Mouse (Mus musculus) small intestine, adult 2 months (tissue): ENCODE results near the gene E130311K13Rik. TPM values are rescaled to one million over a fixed set of nuclear protein-coding genes. Genes with fewer than 3 reads are reported as not detected.

ENCODE experiments used
- H3K27ac ChIP-seq: fragments of 200-500 bp; 2 replicates; pipeline ENCODE4 v1.5.1; 2012; ENCODE audit warnings: low read depth, low read length, control low read depth, inconsistent platforms; ENCODE audit not compliant: insufficient read depth
- H3K27me3 ChIP-seq: fragments of 200-500 bp; 2 replicates; pipeline ENCODE4 v1.6.1; 2012; ENCODE audit warnings: mild to moderate bottlenecking, moderate library complexity, low read length, inconsistent platforms; ENCODE audit not compliant: control insufficient read depth, insufficient read depth
- H3K36me3 ChIP-seq: fragments of 200-500 bp; 2 replicates; pipeline ENCODE4 v1.6.1; 2012; ENCODE audit warnings: mild to moderate bottlenecking, low read length, control low read depth, inconsistent platforms; ENCODE audit not compliant: control insufficient read depth, insufficient read depth
- H3K4me1 ChIP-seq: fragments of 200-500 bp; 2 replicates; pipeline ENCODE4 v1.6.1; 2012; ENCODE audit warnings: low read length, inconsistent platforms, mixed read lengths; ENCODE audit not compliant: control insufficient read depth, insufficient read depth, insufficient read length
- H3K4me3 ChIP-seq: fragments of 200-500 bp; 2 replicates; pipeline ENCODE4 v1.5.1; 2012; ENCODE audit warnings: low read depth, mild to moderate bottlenecking, control low read depth, inconsistent platforms, low read length, moderate library complexity
- CTCF ChIP-seq: fragments of 200-500 bp; IDR thresholded peaks from 2 replicates; pipeline ENCODE4 v1.5.1; 2012; ENCODE audit warnings: low read depth, mild to moderate bottlenecking, control low read depth, inconsistent platforms, low read length, moderate library complexity, mixed read lengths; ENCODE audit not compliant: insufficient replicate concordance, insufficient read length; ENCODE audit errors: extremely low read depth
- POLR2A ChIP-seq: fragments of 200-500 bp; IDR thresholded peaks from 2 replicates; pipeline ENCODE4 v1.6.1; 2012; ENCODE audit warnings: low read depth, mild to moderate bottlenecking, control low read depth, inconsistent platforms, low read length, moderate library complexity
- WGBS: fragments of 180-500 bp; shearing (Covaris S2); methylation state at CpG from one replicate; pipeline ENCODE4 v1.1.7; 2018; 5-methylcytosine and 5-hydroxymethylcytosine counted together
- polyA plus RNA-seq: library from polyadenylated mRNA; depleted of rRNA; stranded (reverse); fragments of >200 nt; gene quantifications from 2 replicates; pipeline ENCODE4 v1.2.3, GENCODE M21; 2012; rRNA removed

Gene E130311K13Rik
- polyA plus RNA-seq, 1 experiment: 1.4 TPM

DNA sequence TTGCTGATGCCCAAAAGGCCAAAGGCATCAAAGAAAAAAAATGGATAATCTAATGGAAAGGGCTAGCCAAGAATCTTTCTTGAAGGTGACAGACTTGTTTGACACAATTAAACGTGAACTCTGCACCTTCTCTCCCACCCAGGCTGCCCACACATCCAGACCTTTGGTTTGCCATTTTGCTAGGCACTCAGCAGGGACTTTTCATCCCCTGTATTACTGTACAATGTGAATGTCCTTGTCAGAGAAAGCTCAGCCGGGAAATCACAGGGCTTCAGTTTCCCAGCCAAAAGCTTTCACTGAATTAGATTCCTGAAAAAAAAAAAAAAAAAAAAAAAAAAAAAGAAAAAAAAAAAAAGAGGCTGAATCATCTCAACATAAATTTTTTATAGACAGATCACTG, 64.2 kb downstream of the E130311K13Rik start:
- WGBS: 71% methylated on average over 2 of the region's 2 CpGs
- TF ChIP-seq POLR2A (no peak), CTCF (no peak)
- H3K4me3 ChIP-seq: no peak overlapping the region
- no peak overlapping the region for H3K27ac ChIP-seq
- H3K36me3 ChIP-seq: peaks cover 2% of the 10 kb centered on the region; the same call in 1 of the 2 replicates
- H3K27me3 ChIP-seq: no peaks in the 10 kb centered on the region
- no peaks in the 10 kb centered on the region for H3K4me1 ChIP-seq

Other genes with a start within 250 kb of the E130311K13Rik start
- gene Plch1, start 30.0 kb downstream of the E130311K13Rik start, polyA plus RNA-seq: 0.96 and 1.2 TPM in 2 replicates
- 13.1 and 15.1 TPM in 2 replicates for gene Slc33a1, start 35.3 kb upstream of the E130311K13Rik start, polyA plus RNA-seq
- gene Gmps, start 46.6 kb upstream of the E130311K13Rik start, polyA plus RNA-seq: 0.36 and 0.75 TPM in 2 replicates
- not detected in 2 replicates for gene Vmn2r1, start 152.1 kb upstream of the E130311K13Rik start, polyA plus RNA-seq
- not detected in 2 replicates for gene Vmn2r2, start 212.5 kb upstream of the E130311K13Rik start, polyA plus RNA-seq